Mouse (Mus musculus): ENCODE results near the gene Fpr1. TPM values are rescaled to one million over a fixed set of nuclear protein-coding genes. Genes with fewer than 3 reads are reported as not detected.
"Not testable (repeated sequence)": the region's sequence is repeated elsewhere in the genome, so short reads cannot be mapped to it uniquely, and the experiment has no call there.

Fpr1 gene
- total RNA-seq, 2 experiments from 2014 or later: 1.5 to 2.3 TPM

GRCm38 (mm10) chr17:17855064-17855838, 28.5 kb downstream of the Fpr1 start, which contains the start of gene Has1:
Gene Has1, minus strand, starts transcription at chr17:17855205.
- no peak for ATAC-seq (replicated peaks; ENCODE audit: poor library complexity)

GRCm38 (mm10) chr17:17849906-17850712, 33.6 kb downstream of the Fpr1 start:
- no peak for ATAC-seq (replicated peaks; ENCODE audit: poor library complexity)

- peak; percentile 81 for ATAC-seq (replicated peaks; ENCODE audit: poor library complexity)
Measured at GRCm38 (mm10) chr17:17848988-17849387, 34.8 kb downstream of the Fpr1 start.

GRCm38 (mm10) chr17:17845187-17846027, 38.3 kb downstream of the Fpr1 start:
- peak; percentile 67 for ATAC-seq (replicated peaks; ENCODE audit: poor library complexity)

- ATAC-seq (replicated peaks; ENCODE audit: poor library complexity): not testable (repeated sequence)
Measured at GRCm38 (mm10) chr17:17844606-17845005, 39.1 kb downstream of the Fpr1 start.

- ATAC-seq (replicated peaks; ENCODE audit: poor library complexity): no peak
Measured at GRCm38 (mm10) chr17:17843534-17844261, 40.0 kb downstream of the Fpr1 start.

GRCm38 (mm10) chr17:17840796-17841195, 42.9 kb downstream of the Fpr1 start:
- no peak for ATAC-seq (replicated peaks; ENCODE audit: poor library complexity)

GRCm38 (mm10) chr17:17839276-17839675, 44.5 kb downstream of the Fpr1 start:
- no peak for ATAC-seq (replicated peaks; ENCODE audit: poor library complexity)

GRCm38 (mm10) chr17:17837919-17838701, 45.6 kb downstream of the Fpr1 start:
- peak; percentile 93 for ATAC-seq (replicated peaks; ENCODE audit: poor library complexity)

GRCm38 (mm10) chr17:17837426-17837825, 46.3 kb downstream of the Fpr1 start:
- no peak for ATAC-seq (replicated peaks; ENCODE audit: poor library complexity)

- ATAC-seq (replicated peaks; ENCODE audit: poor library complexity): no peak
Measured at GRCm38 (mm10) chr17:17836101-17836500, 47.6 kb downstream of the Fpr1 start.

GRCm38 (mm10) chr17:17834896-17835295, 48.8 kb downstream of the Fpr1 start:
- no peak for ATAC-seq (replicated peaks; ENCODE audit: poor library complexity)

GRCm38 (mm10) chr17:17830731-17831130, 53.0 kb downstream of the Fpr1 start:
- no peak for ATAC-seq (replicated peaks; ENCODE audit: poor library complexity)

- ATAC-seq (replicated peaks; ENCODE audit: poor library complexity): no peak
Measured at GRCm38 (mm10) chr17:17829816-17830535, 53.8 kb downstream of the Fpr1 start.

GRCm38 (mm10) chr17:17829052-17829785, 54.5 kb downstream of the Fpr1 start:
- ATAC-seq (replicated peaks; ENCODE audit: poor library complexity): no peak

- ATAC-seq (replicated peaks; ENCODE audit: poor library complexity): no peak
Measured at GRCm38 (mm10) chr17:17828191-17828981, 55.4 kb downstream of the Fpr1 start.

GRCm38 (mm10) chr17:17827658-17828190, 56.0 kb downstream of the Fpr1 start:
- peak; percentile 36 for ATAC-seq (replicated peaks; ENCODE audit: poor library complexity)
